Mouse (Mus musculus): Measurements from ENCODE around the gene Tgm7. TPM values are rescaled to one million over a fixed set of nuclear protein-coding genes. Genes with fewer than 3 reads are reported as not detected.
"Not testable (repeated sequence)": the region's sequence is repeated elsewhere in the genome, so short reads cannot be mapped to it uniquely, and the experiment has no call there.

The Tgm7 gene
- polyA plus RNA-seq, 1 experiment from 2014 or later, result not detected

DNA sequence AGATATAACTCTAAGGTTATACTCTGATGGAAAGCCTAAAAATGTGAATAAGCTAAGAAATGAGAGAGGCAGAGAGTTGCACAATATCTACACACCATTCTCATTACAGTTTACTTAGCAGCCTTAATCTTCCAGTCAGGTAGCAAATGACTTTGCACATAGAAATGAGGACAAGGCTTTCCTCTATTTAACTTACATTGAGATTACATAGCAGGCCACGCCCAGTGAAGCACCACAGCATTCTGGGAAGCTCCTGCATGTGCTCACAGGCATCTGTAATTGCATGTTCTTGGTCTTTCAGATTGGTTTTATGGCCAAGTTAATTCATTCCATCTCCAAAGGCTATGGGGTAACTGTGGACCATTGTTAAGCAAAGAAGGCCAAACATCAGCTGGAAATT, 23.2 kb upstream of the Tgm7 start:
- Histone ChIP-seq H3K4me2 (replicated peaks) (no peak overlapping the region), H3K27ac (no peak overlapping the region), H3K36me3 (replicated peaks; ENCODE audit: control insufficient read depth, insufficient read depth) (no peaks in the 10 kb centered on the region), H3K9me3 (ENCODE audit: control insufficient read depth, low read length) (no peaks in the 10 kb centered on the region), H3K27me3 (ENCODE audit: control insufficient read depth, insufficient read depth, low read length) (no peaks in the 10 kb centered on the region), H3K4me1 (replicated peaks; ENCODE audit: control insufficient read depth, insufficient read depth, low read length) (no peaks in the 10 kb centered on the region), H3K4me3 (replicated peaks; ENCODE audit: low read length) (no peak overlapping the region), H3K9ac (no peak overlapping the region)
- no peak for DNase-seq (ENCODE audit: low spot score)
- ATAC-seq (ENCODE audit: low FRiP score), result no peak
- WGBS, result 81% methylated on average over 1 of the region's 1 CpGs

DNA sequence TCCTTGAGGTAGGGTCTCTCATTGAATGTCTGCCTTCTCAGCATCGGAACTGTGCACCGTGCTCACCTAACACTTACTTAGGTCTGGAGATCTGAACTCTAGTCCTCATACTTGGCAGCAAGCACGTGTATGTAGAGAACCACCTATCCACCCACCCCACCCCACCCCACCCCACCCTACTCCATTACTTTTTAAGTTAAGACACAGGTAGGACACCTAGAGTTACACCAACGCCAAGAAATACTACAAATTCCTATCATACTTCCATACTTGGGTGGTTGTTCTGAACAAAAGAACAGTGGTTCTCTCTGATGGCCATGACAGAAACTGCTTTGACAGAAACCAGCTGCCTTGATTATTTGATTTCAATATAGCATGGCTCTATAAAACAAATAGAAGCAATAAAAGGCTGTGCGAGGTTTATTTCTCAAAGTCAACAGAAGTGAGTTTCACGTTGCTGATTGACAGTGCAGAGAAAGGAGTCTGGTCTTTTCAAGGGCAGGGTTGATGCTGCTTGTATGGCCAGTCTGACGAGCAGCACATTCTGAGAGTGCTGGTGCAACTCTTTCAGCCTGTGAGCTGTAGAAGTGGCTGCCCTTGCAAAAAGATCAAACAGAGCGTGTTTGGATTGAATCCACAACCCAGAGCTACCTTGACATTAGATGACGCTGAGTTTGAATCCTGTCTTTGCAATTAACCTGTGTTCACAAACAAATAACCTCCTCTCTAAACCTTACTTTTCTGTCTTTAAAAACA, 19.4 kb upstream of the Tgm7 start:
- Histone ChIP-seq H3K36me3 (replicated peaks; ENCODE audit: control insufficient read depth, insufficient read depth) (no peaks in the 10 kb centered on the region), H3K4me3 (replicated peaks; ENCODE audit: low read length) (no peak overlapping the region), H3K4me2 (replicated peaks) (no peak overlapping the region), H3K27ac (no peak overlapping the region), H3K4me1 (replicated peaks; ENCODE audit: control insufficient read depth, insufficient read depth, low read length) (no peaks in the 10 kb centered on the region), H3K27me3 (ENCODE audit: control insufficient read depth, insufficient read depth, low read length) (no peaks in the 10 kb centered on the region), H3K9ac (no peak overlapping the region), H3K9me3 (ENCODE audit: control insufficient read depth, low read length) (no peaks in the 10 kb centered on the region)
- ATAC-seq (ENCODE audit: low FRiP score) (no peak), DNase-seq (ENCODE audit: low spot score) (no peak)
- WGBS, result 73% methylated on average over 9 of the region's 9 CpGs

DNA sequence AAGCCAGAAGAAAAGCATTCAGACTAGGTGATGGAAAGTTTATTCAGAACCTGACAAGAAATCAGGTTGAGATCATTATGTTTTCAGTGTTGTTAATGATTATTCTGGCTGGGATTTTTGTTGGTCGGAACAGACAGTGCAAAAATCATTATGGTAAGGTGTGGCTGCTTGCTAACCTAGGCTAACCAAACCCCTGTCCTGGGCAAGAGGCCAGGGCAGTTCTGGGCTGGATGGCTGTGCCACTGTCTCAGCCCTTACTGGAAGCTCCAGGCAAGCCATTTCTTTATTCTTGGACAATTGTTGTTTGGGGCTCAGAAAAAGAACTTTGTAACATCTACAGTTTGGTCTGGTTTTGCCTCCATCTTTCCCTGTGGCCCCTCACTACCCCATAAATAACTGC, 17.9 kb upstream of the Tgm7 start:
- 88% methylated on average over 1 of the region's 1 CpGs for WGBS
- H3K27me3 ChIP-seq (ENCODE audit: control insufficient read depth, insufficient read depth, low read length), result no peaks in the 10 kb centered on the region
- H3K36me3 ChIP-seq (replicated peaks; ENCODE audit: control insufficient read depth, insufficient read depth), result no peaks in the 10 kb centered on the region
- H3K4me2 ChIP-seq (replicated peaks), result no peak overlapping the region
- H3K27ac ChIP-seq, result no peak overlapping the region
- H3K4me1 ChIP-seq (replicated peaks; ENCODE audit: control insufficient read depth, insufficient read depth, low read length), result no peaks in the 10 kb centered on the region
- ATAC-seq (ENCODE audit: low FRiP score) (no peak), DNase-seq (ENCODE audit: low spot score) (no peak)
- H3K9me3 ChIP-seq (ENCODE audit: control insufficient read depth, low read length), result no peaks in the 10 kb centered on the region
- H3K9ac ChIP-seq, result no peak overlapping the region
- H3K4me3 ChIP-seq (replicated peaks; ENCODE audit: low read length), result no peak overlapping the region

DNA sequence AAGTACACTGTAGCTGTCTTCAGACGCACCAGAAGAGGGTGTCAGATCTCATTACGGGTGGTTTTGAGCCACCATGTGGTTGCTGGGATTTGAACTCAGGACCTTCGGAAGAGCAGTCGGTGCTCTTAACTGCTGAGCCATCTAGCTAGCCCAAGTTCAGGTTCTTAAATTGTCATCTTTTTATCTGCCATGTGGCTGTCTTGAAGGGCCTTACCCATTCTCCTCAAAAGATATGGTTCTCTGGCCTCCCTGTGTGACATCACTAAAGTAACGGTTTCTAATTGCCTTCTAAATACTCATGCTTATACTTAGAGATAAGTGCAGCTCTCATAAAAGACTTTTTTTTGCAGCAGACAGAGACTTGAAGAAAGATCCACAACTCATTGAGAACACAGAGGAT, 16.7 kb upstream of the Tgm7 start:
- H3K4me3 ChIP-seq (replicated peaks; ENCODE audit: low read length); ATAC-seq (ENCODE audit: low FRiP score); H3K27me3 ChIP-seq (ENCODE audit: control insufficient read depth, insufficient read depth, low read length); DNase-seq (ENCODE audit: low spot score); H3K27ac ChIP-seq; H3K4me2 ChIP-seq (replicated peaks); H3K9ac ChIP-seq; H3K9me3 ChIP-seq (ENCODE audit: control insufficient read depth, low read length); H3K4me1 ChIP-seq (replicated peaks; ENCODE audit: control insufficient read depth, insufficient read depth, low read length); H3K36me3 ChIP-seq (replicated peaks; ENCODE audit: control insufficient read depth, insufficient read depth): not testable (repeated sequence)
- WGBS, result 87% methylated on average over 5 of the region's 5 CpGs

DNA sequence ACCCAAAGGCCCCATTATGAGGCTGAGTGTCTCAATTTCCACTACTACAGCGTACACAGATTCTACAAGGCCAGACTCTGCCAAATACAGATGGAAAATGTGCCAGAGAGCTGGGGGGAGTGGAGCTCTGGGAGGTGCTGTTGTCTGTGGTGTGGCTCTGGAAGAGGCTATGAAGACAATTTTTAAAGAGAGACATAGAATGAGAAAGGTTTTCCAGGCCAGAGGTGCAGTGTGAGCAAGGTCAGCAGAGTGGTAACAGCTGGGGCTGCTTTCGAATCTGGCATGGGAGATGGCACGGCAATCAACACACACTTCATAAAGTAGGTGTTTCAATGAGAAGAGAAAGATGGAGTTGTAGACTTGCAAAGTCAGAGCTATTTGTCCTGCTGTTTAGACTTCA, 9.7 kb upstream of the Tgm7 start:
- no peak for DNase-seq (ENCODE audit: low spot score)
- 92% methylated on average over 3 of the region's 3 CpGs for WGBS
- H3K9ac ChIP-seq, result no peak overlapping the region

DNA sequence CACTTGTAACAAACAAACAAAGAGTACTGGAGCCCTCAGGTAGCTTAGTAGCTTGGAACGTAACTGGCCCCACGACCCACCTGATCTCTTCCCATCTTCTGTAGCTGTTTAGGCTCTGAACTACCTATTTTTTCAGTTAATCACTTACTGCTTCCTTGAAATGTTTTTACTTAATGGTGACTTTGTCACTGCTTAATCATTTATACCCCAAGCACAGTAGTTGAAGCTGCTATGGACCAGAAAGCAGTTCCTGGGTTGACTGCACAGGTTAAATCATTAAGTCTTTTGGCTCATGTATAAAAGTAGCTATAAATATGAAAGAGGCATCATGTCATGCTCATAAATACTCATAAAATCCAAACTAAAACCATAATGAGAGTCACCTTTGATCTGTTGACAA, 5.8 kb upstream of the Tgm7 start:
- ATAC-seq (ENCODE audit: low FRiP score) (no peak), DNase-seq (ENCODE audit: low spot score) (no peak)
- no peaks in the 10 kb centered on the region for H3K27me3 ChIP-seq (ENCODE audit: control insufficient read depth, insufficient read depth, low read length)
- no peaks in the 10 kb centered on the region for H3K36me3 ChIP-seq (replicated peaks; ENCODE audit: control insufficient read depth, insufficient read depth)
- no peak overlapping the region for H3K4me3 ChIP-seq (replicated peaks; ENCODE audit: low read length)
- no peak overlapping the region for H3K27ac ChIP-seq
- no peak overlapping the region for H3K4me2 ChIP-seq (replicated peaks)
- H3K9ac ChIP-seq, result no peak overlapping the region
- 92% methylated on average over 2 of the region's 2 CpGs for WGBS
- no peaks in the 10 kb centered on the region for H3K9me3 ChIP-seq (ENCODE audit: control insufficient read depth, low read length)
- H3K4me1 ChIP-seq (replicated peaks; ENCODE audit: control insufficient read depth, insufficient read depth, low read length), result no peaks in the 10 kb centered on the region

More for the DNA sequence above, 9.7 kb upstream of the Tgm7 start:
- no peak overlapping the region for H3K27ac ChIP-seq
- H3K4me2 ChIP-seq (replicated peaks), result no peak overlapping the region
- H3K9me3 ChIP-seq (ENCODE audit: control insufficient read depth, low read length), result no peaks in the 10 kb centered on the region
- no peaks in the 10 kb centered on the region for H3K27me3 ChIP-seq (ENCODE audit: control insufficient read depth, insufficient read depth, low read length)
- no peaks in the 10 kb centered on the region for H3K4me1 ChIP-seq (replicated peaks; ENCODE audit: control insufficient read depth, insufficient read depth, low read length)
- ATAC-seq (ENCODE audit: low FRiP score), result no peak
- H3K36me3 ChIP-seq (replicated peaks; ENCODE audit: control insufficient read depth, insufficient read depth), result no peaks in the 10 kb centered on the region
- H3K4me3 ChIP-seq (replicated peaks; ENCODE audit: low read length), result no peak overlapping the region

DNA sequence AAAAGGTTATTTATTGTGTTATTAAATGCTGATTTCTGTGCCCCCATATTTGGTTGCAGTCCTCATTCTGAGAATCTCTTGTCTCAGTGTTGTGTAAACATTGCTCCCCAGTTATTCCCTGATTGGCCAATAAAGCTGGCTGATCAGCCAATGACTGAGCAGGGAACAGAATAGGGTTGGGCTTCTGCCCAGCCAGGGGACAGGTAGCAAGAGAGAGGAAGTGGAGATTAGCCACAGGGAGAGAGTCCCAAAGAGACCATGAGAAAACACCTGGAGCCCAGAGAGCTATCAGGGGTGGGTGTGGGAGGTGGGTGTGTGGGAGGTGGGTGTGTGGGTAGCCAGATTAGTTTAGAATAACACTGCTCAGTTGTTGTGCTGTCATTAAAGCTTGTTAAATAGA, 3.7 kb downstream of the Tgm7 start:
- Histone ChIP-seq H3K4me2 (replicated peaks) (no peak overlapping the region), H3K4me3 (replicated peaks; ENCODE audit: low read length) (no peak overlapping the region), H3K27me3 (ENCODE audit: control insufficient read depth, insufficient read depth, low read length) (no peaks in the 10 kb centered on the region), H3K36me3 (replicated peaks; ENCODE audit: control insufficient read depth, insufficient read depth) (no peaks in the 10 kb centered on the region), H3K27ac (no peak overlapping the region), H3K9ac (no peak overlapping the region), H3K4me1 (replicated peaks; ENCODE audit: control insufficient read depth, insufficient read depth, low read length) (no peaks in the 10 kb centered on the region), H3K9me3 (ENCODE audit: control insufficient read depth, low read length) (no peaks in the 10 kb centered on the region)
- ATAC-seq (ENCODE audit: low FRiP score) (no peak), DNase-seq (ENCODE audit: low spot score) (no peak)

DNA sequence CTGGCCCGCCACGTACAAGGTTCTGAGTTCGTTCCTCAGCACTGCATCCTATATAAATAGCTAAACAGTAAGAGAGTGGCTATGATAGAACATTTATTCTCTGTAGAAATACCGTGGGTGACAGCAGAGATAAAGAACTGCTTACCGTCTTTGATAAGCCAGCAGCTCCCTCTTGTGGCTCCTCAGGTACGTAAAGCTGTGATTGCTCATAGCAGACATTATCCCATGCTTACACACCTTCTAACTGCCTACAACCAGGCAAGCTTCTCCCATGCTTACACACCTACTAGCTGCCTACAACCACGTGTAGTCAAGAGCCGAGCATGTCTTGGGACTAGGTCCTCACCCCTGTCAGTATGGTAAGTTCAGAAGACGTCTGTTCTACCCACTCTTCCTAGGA, 7.5 kb downstream of the Tgm7 start:
- H3K9me3 ChIP-seq (ENCODE audit: control insufficient read depth, low read length), result no peaks in the 10 kb centered on the region
- WGBS, result 22% methylated on average over 9 of the region's 9 CpGs
- no peak overlapping the region for H3K27ac ChIP-seq
- H3K9ac ChIP-seq, result no peak overlapping the region
- no peaks in the 10 kb centered on the region for H3K27me3 ChIP-seq (ENCODE audit: control insufficient read depth, insufficient read depth, low read length)
- DNase-seq (ENCODE audit: low spot score) (peak; percentile 81), ATAC-seq (ENCODE audit: low FRiP score) (no peak)
- H3K4me1 ChIP-seq (replicated peaks; ENCODE audit: control insufficient read depth, insufficient read depth, low read length), result no peaks in the 10 kb centered on the region
- H3K4me2 ChIP-seq (replicated peaks), result no peak overlapping the region
- no peak overlapping the region for H3K4me3 ChIP-seq (replicated peaks; ENCODE audit: low read length)
- H3K36me3 ChIP-seq (replicated peaks; ENCODE audit: control insufficient read depth, insufficient read depth), result no peaks in the 10 kb centered on the region

DNA sequence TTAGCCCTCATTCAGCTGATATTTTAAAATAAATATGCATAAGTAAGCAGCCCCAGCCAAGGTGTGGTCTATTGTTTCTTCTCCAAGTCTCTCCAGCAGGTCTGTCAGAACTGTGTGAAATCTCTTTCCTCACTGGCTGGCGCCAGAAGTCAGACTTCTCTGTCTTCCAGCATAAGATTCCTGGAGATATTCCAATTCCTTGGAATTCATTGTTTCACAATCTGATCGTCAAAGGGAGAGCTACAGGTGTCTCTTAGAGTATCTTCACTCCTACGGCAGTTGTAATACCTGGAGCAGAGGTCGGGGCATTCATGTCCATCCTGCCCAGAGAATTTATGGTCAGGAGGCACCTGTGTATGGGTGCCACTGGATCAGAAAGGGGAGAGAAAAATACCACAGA, 19.8 kb downstream of the Tgm7 start:
- Histone ChIP-seq H3K36me3 (replicated peaks; ENCODE audit: control insufficient read depth, insufficient read depth) (no peaks in the 10 kb centered on the region), H3K4me3 (replicated peaks; ENCODE audit: low read length) (no peak overlapping the region), H3K4me2 (replicated peaks) (no peak overlapping the region), H3K9me3 (ENCODE audit: control insufficient read depth, low read length) (no peaks in the 10 kb centered on the region), H3K4me1 (replicated peaks; ENCODE audit: control insufficient read depth, insufficient read depth, low read length) (no peaks in the 10 kb centered on the region), H3K27ac (no peak overlapping the region), H3K27me3 (ENCODE audit: control insufficient read depth, insufficient read depth, low read length) (no peaks in the 10 kb centered on the region), H3K9ac (no peak overlapping the region)
- no peak for ATAC-seq (ENCODE audit: low FRiP score)
- no peak for DNase-seq (ENCODE audit: low spot score)
- WGBS, result 80% methylated on average over 4 of the region's 4 CpGs

DNA sequence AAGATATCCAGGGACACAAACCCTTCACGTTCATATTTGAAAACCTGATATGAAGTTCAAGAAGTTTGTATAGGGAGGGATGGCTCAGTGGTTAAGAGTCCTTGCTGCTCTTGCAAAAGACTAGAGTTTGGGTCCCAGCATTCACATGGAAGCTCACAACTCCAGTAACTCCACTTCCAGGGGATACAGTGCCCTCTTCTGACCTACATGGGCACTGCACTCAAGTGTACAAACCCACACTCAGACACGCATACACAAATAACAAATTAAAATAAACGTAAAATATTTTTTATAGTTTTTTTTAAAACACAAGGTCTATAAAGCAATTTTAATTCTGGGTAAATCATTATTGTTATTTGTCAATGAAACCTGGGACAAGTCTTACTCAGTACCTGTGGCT, 21.1 kb downstream of the Tgm7 start:
- DNase-seq (ENCODE audit: low spot score) (no peak), ATAC-seq (ENCODE audit: low FRiP score) (no peak)
- Histone ChIP-seq H3K9me3 (ENCODE audit: control insufficient read depth, low read length) (no peaks in the 10 kb centered on the region), H3K36me3 (replicated peaks; ENCODE audit: control insufficient read depth, insufficient read depth) (no peaks in the 10 kb centered on the region), H3K4me1 (replicated peaks; ENCODE audit: control insufficient read depth, insufficient read depth, low read length) (no peaks in the 10 kb centered on the region), H3K4me2 (replicated peaks) (no peak overlapping the region), H3K27me3 (ENCODE audit: control insufficient read depth, insufficient read depth, low read length) (no peaks in the 10 kb centered on the region), H3K27ac (no peak overlapping the region), H3K4me3 (replicated peaks; ENCODE audit: low read length) (no peak overlapping the region), H3K9ac (no peak overlapping the region)
- 91% methylated on average over 3 of the region's 3 CpGs for WGBS

Measured in hindbrain, embryonic 14.5 days (tissue).